Mouse (Mus musculus): ENCODE results near the gene Ccpg1. TPM values are rescaled to one million over a fixed set of nuclear protein-coding genes. Genes with fewer than 3 reads are reported as not detected.
A peak's percentile ranks its signal among the peaks of the same experiment; 100 is the strongest.

The Ccpg1 gene
- total and polyA plus RNA-seq, 2 experiments from 2014 or later: 19.3 to 39.9 TPM

- no peak overlapping the region for H3K4me3 ChIP-seq (ENCODE audit: low read depth, low read length)
- whole genome bisulfite sequencing: 49% methylated on average over 5 of the region's 5 CpGs
- no peaks in the 10 kb centered on the region for H3K36me3 ChIP-seq (ENCODE audit: insufficient read depth, low read length)
- ATAC-seq (ENCODE audit: low FRiP score): no peak
- no peak overlapping the region for H3K27ac ChIP-seq (ENCODE audit: low read depth, low read length)
- no peak for DNase-seq (ENCODE audit: low spot score)
- TF ChIP-seq CTCF (IDR thresholded peaks at IDR 0.05): no peak
- no peak overlapping the region for H3K9ac ChIP-seq (replicated peaks; ENCODE audit: low read length, poor library complexity, severe bottlenecking)
- H3K4me2 ChIP-seq (ENCODE audit: low read depth, low read length, poor library complexity, severe bottlenecking): no peak overlapping the region
- H3K4me1 ChIP-seq (ENCODE audit: insufficient read depth, low read length): no peaks in the 10 kb centered on the region
- no peaks in the 10 kb centered on the region for H3K9me3 ChIP-seq (ENCODE audit: low read length)
- H3K27me3 ChIP-seq (ENCODE audit: insufficient read depth, low read length): no peaks in the 10 kb centered on the region
Measured at GRCm38 (mm10) chr9:73049833-73050232, 64.6 kb downstream of the Ccpg1 start.

GRCm38 (mm10) chr9:73050606-73051005 is 65.4 kb downstream of the Ccpg1 start:
- no peaks in the 10 kb centered on the region for H3K9me3 ChIP-seq (ENCODE audit: low read length)
- H3K27ac ChIP-seq (ENCODE audit: low read depth, low read length): no peak overlapping the region
- H3K9ac ChIP-seq (replicated peaks; ENCODE audit: low read length, poor library complexity, severe bottlenecking): no peak overlapping the region
- H3K4me1 ChIP-seq (ENCODE audit: insufficient read depth, low read length): no peaks in the 10 kb centered on the region
- ATAC-seq (ENCODE audit: low FRiP score) (no peak), DNase-seq (ENCODE audit: low spot score) (no peak)
- WGBS: 43% methylated on average over 8 of the region's 8 CpGs
- no peak overlapping the region for H3K4me2 ChIP-seq (ENCODE audit: low read depth, low read length, poor library complexity, severe bottlenecking)
- TF ChIP-seq CTCF (IDR thresholded peaks at IDR 0.05): no peak
- H3K4me3 ChIP-seq (ENCODE audit: low read depth, low read length): no peak overlapping the region
- H3K36me3 ChIP-seq (ENCODE audit: insufficient read depth, low read length): no peaks in the 10 kb centered on the region
- H3K27me3 ChIP-seq (ENCODE audit: insufficient read depth, low read length): no peaks in the 10 kb centered on the region

- Histone ChIP-seq H3K36me3 (ENCODE audit: insufficient read depth, low read length) (no peaks in the 10 kb centered on the region), H3K9me3 (ENCODE audit: low read length) (no peaks in the 10 kb centered on the region), H3K27me3 (ENCODE audit: insufficient read depth, low read length) (no peaks in the 10 kb centered on the region), H3K4me2 (ENCODE audit: low read depth, low read length, poor library complexity, severe bottlenecking) (no peak overlapping the region), H3K4me3 (ENCODE audit: low read depth, low read length) (no peak overlapping the region), H3K9ac (replicated peaks; ENCODE audit: low read length, poor library complexity, severe bottlenecking) (no peak overlapping the region), H3K4me1 (ENCODE audit: insufficient read depth, low read length) (no peaks in the 10 kb centered on the region), H3K27ac (ENCODE audit: low read depth, low read length) (0 out of 2 replicates have a peak overlapping the region, but pooled peaks have one; percentile 18)
- TF ChIP-seq CTCF (IDR thresholded peaks at IDR 0.05): no peak
- 73% methylated on average over 10 of the region's 10 CpGs for WGBS
- ATAC-seq (ENCODE audit: low FRiP score) (no peak), DNase-seq (ENCODE audit: low spot score) (no peak)
Measured at GRCm38 (mm10) chr9:73055441-73055911, 70.2 kb downstream of the Ccpg1 start.

DNA sequence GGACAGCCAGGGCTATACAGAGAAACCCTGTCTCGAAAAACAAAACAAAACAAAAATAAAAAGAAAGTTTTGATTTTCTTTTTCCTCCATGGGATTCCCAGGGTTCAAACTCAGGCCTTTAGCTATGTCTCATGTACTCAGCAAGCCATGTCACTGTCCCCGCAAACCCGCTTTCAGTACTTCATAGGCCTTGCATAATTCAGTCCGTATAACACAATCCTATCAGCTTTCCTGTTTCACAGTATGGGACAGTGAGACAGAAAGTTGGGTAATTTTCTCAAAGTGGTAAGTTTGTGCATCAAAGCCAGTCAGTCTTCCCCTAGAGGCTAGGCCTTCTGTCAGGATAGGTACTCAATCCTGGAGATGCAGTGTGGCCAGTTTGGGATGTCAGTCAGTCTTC is 74.0 kb downstream of the Ccpg1 start:
- no peaks in the 10 kb centered on the region for H3K4me1 ChIP-seq (ENCODE audit: insufficient read depth, low read length)
- H3K4me3 ChIP-seq (ENCODE audit: low read depth, low read length): no peak overlapping the region
- no peak overlapping the region for H3K27ac ChIP-seq (ENCODE audit: low read depth, low read length)
- DNase-seq (ENCODE audit: low spot score): no peak
- no peak for TF ChIP-seq CTCF (IDR thresholded peaks at IDR 0.05)
- no peak overlapping the region for H3K9ac ChIP-seq (replicated peaks; ENCODE audit: low read length, poor library complexity, severe bottlenecking)
- ATAC-seq (ENCODE audit: low FRiP score): no peak
- no peaks in the 10 kb centered on the region for H3K27me3 ChIP-seq (ENCODE audit: insufficient read depth, low read length)
- no peaks in the 10 kb centered on the region for H3K9me3 ChIP-seq (ENCODE audit: low read length)
- 88% methylated on average over 4 of the region's 4 CpGs for WGBS
- no peak overlapping the region for H3K4me2 ChIP-seq (ENCODE audit: low read depth, low read length, poor library complexity, severe bottlenecking)
- no peaks in the 10 kb centered on the region for H3K36me3 ChIP-seq (ENCODE audit: insufficient read depth, low read length)

DNA sequence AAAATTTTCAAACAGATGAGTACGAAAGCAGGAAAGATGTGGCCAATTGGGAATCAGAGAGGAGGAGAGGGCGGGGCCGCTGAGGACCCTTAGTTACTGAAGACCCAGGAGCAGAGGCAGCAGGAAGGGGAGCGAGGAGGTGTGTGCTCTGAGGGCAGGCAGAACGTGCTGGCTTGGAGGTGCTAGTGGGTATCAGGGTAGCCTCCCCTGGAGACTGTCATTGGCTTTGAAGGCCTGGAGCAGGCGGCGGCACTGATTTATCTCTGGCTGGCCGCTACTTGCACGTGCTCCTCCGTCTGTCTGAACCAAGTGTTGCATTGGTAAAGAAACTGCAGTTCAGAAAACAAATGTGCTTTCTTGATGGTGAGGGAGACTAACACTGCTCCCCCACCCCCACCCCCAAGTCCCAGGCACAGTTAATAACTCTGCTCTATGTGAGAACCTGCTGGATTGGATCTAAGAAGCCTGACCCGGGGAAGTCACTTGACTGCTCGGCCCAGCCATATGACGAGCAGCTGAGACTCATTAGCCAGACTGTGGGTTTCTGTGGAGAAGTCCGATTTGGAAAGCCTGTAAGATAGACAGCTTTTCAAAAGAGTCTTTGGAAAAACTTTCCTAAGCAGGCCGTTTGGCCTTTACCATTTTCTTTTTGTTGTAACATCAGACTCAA is 78.5 kb downstream of the Ccpg1 start:
- no peak for TF ChIP-seq CTCF (IDR thresholded peaks at IDR 0.05)
- Histone ChIP-seq H3K4me1 (ENCODE audit: insufficient read depth, low read length) (peaks cover 9% of the 10 kb centered on the region; the same call in 1 of the 2 replicates), H3K36me3 (ENCODE audit: insufficient read depth, low read length) (no peaks in the 10 kb centered on the region), H3K4me2 (ENCODE audit: low read depth, low read length, poor library complexity, severe bottlenecking) (peak overlapping the region; percentile 2; the same call in 1 of the 2 replicates), H3K27ac (ENCODE audit: low read depth, low read length) (no peak overlapping the region), H3K4me3 (ENCODE audit: low read depth, low read length) (no peak overlapping the region), H3K9ac (replicated peaks; ENCODE audit: low read length, poor library complexity, severe bottlenecking) (no peak overlapping the region), H3K9me3 (ENCODE audit: low read length) (no peaks in the 10 kb centered on the region), H3K27me3 (ENCODE audit: insufficient read depth, low read length) (no peaks in the 10 kb centered on the region)
- no peak for DNase-seq (ENCODE audit: low spot score)
- ATAC-seq (ENCODE audit: low FRiP score): no peak
- WGBS: 35% methylated on average over 15 of the region's 15 CpGs

Small RNA genes within 50 kb of the gene (microRNA-seq; reads per million reads assigned to microRNA genes)
- not detected for gene Gm27353 (ENCODE audit: borderline number of aligned reads)

Other genes starting within 250 kb of the Ccpg1 start
- 0.66 and 0.93 TPM in 2 replicates for gene Prtg, start 178.6 kb upstream of the Ccpg1 start, total RNA-seq (2014; rRNA removed)
- 0.25 and 0.32 TPM in 2 replicates for gene Prtg, start 178.6 kb upstream of the Ccpg1 start, polyA plus RNA-seq (2015; fragmentation: Nextera tagmentation; extraction: Ambion mirVana)
- 40.1 and 45.9 TPM in 2 replicates for gene Pygo1, start 59.8 kb upstream of the Ccpg1 start, total RNA-seq (2014; rRNA removed)
- gene Pygo1, start 59.8 kb upstream of the Ccpg1 start, polyA plus RNA-seq (2015; fragmentation: Nextera tagmentation; extraction: Ambion mirVana): 8.3 and 9.3 TPM in 2 replicates
- 1.8 and 3.0 TPM in 2 replicates for gene Dyx1c1, start 26.6 kb upstream of the Ccpg1 start, total RNA-seq (2014; rRNA removed)
- 2.7 TPM in 2 replicates for gene Dyx1c1, start 26.6 kb upstream of the Ccpg1 start, polyA plus RNA-seq (2015; fragmentation: Nextera tagmentation; extraction: Ambion mirVana)
- gene Gm44503, start 26.6 kb upstream of the Ccpg1 start, total RNA-seq (2014; rRNA removed): 0.28 TPM in 1 of 2 replicates, not detected in the other
- not detected in 2 replicates for gene Gm44503, start 26.6 kb upstream of the Ccpg1 start, polyA plus RNA-seq (2015; fragmentation: Nextera tagmentation; extraction: Ambion mirVana)
- gene Ccpg1os, start within 50 bp of the Ccpg1 start, total RNA-seq (2014; rRNA removed): 13.4 and 15.1 TPM in 2 replicates
- 19.3 and 20.3 TPM in 2 replicates for gene Ccpg1os, start within 50 bp of the Ccpg1 start, polyA plus RNA-seq (2015; fragmentation: Nextera tagmentation; extraction: Ambion mirVana)
- gene Pigb, start 54.9 kb downstream of the Ccpg1 start, total RNA-seq (2014; rRNA removed): 8.4 and 19.4 TPM in 2 replicates
- 12.2 and 13.0 TPM in 2 replicates for gene Pigb, start 54.9 kb downstream of the Ccpg1 start, polyA plus RNA-seq (2015; fragmentation: Nextera tagmentation; extraction: Ambion mirVana)
- 5.3 and 6.4 TPM in 2 replicates for gene Rab27a, start 59.4 kb downstream of the Ccpg1 start, total RNA-seq (2014; rRNA removed)
- 2.7 and 4.0 TPM in 2 replicates for gene Rab27a, start 59.4 kb downstream of the Ccpg1 start, polyA plus RNA-seq (2015; fragmentation: Nextera tagmentation; extraction: Ambion mirVana)
- gene Khdc3, start 116.4 kb downstream of the Ccpg1 start, total RNA-seq (2014; rRNA removed): 0.93 TPM in 1 of 2 replicates, not detected in the other
- 0.25 and 0.27 TPM in 2 replicates for gene Khdc3, start 116.4 kb downstream of the Ccpg1 start, polyA plus RNA-seq (2015; fragmentation: Nextera tagmentation; extraction: Ambion mirVana)
- not detected in 2 replicates for gene Gm20509, start 117.0 kb downstream of the Ccpg1 start, total RNA-seq (2014; rRNA removed)
- gene Gm20509, start 117.0 kb downstream of the Ccpg1 start, polyA plus RNA-seq (2015; fragmentation: Nextera tagmentation; extraction: Ambion mirVana): 0.22 and 0.27 TPM in 2 replicates
- 49.5 and 78.1 TPM in 2 replicates for gene Rsl24d1, start 128.0 kb downstream of the Ccpg1 start, total RNA-seq (2014; rRNA removed)
- 101 and 110 TPM in 2 replicates for gene Rsl24d1, start 128.0 kb downstream of the Ccpg1 start, polyA plus RNA-seq (2015; fragmentation: Nextera tagmentation; extraction: Ambion mirVana)